Comparison of ENCODE assay signal across 16 mouse cellular contexts in genomic region chr9:41974661-41975060, GRCm38 (mm10).
DNase-seq lines count a peak whose midpoint lies in the region; ATAC-seq lines count a peak whose summit lies in the region.
"Had no signal": no experiment of that assay in that cellular context is flagged by ENCODE, and none has a peak within 500 bp of the region (broad histone marks: within the 10 kb centered on the region; RNA-seq: fewer than 3 reads in every experiment).

No protein-coding gene starts in this region.

- 75% methylated on average over 3 of the region's 3 CpGs for WGBS in forebrain, embryonic 13.5 days
- 87% methylated on average over 3 of the region's 3 CpGs for WGBS in forebrain, embryonic 10.5 days
- WGBS in midbrain, embryonic 15.5 days = 46% methylated on average over 3 of the region's 3 CpGs
- WGBS in midbrain, embryonic 14.5 days = 64% methylated on average over 3 of the region's 3 CpGs
- WGBS in hindbrain, embryonic 16.5 days = 60% methylated on average over 3 of the region's 3 CpGs
- 72% methylated on average over 3 of the region's 3 CpGs for WGBS in liver, embryonic 11.5 days

- H3K4me3 ChIP-seq in forebrain, embryonic 13.5 days = no peak overlapping the region
- H3K4me3 ChIP-seq in forebrain, embryonic 10.5 days = no peak overlapping the region
- H3K4me3 ChIP-seq in midbrain, embryonic 15.5 days = no peak overlapping the region
- H3K4me3 ChIP-seq in midbrain, embryonic 14.5 days (replicated peaks; ENCODE audit: low read depth, low read length) = no peak overlapping the region
- H3K4me3 ChIP-seq in hindbrain, embryonic 16.5 days (ENCODE audit: low read length) = no peak overlapping the region
- no peak overlapping the region for H3K4me3 ChIP-seq in liver, embryonic 11.5 days (ENCODE audit: low read depth, low read length)
- H3K4me3 ChIP-seq: embryonic facial prominence, embryonic 12.5 days; heart, embryonic 13.5 days; limb, embryonic 15.5 days had no signal

- ATAC-seq in forebrain, embryonic 13.5 days = peak; percentile 36
- peak; percentile 48; the same call in 1 of the 2 replicates for ATAC-seq in midbrain, embryonic 15.5 days (replicated peaks)
- no peak for ATAC-seq in midbrain, embryonic 14.5 days (ENCODE audit: low FRiP score, low TSS enrichment)
- ATAC-seq in hindbrain, embryonic 16.5 days = peak; percentile 40; the same call in 1 of the 2 replicates
- ATAC-seq in liver, embryonic 11.5 days (replicated peaks; ENCODE audit: low FRiP score) = no peak
- ATAC-seq: CD4-positive, CD25-positive, alpha-beta regulatory T cell, adult 4 months; intestine, postnatal 0 days; liver, postnatal 0 days had no signal

- H3K9ac ChIP-seq in forebrain, embryonic 13.5 days = no peak overlapping the region
- H3K9ac ChIP-seq in midbrain, embryonic 15.5 days = no peak overlapping the region
- H3K9ac ChIP-seq in midbrain, embryonic 14.5 days (replicated peaks; ENCODE audit: low read length) = no peak overlapping the region
- H3K9ac ChIP-seq in hindbrain, embryonic 16.5 days (ENCODE audit: low read depth, low read length) = no peak overlapping the region
- H3K9ac ChIP-seq in liver, embryonic 11.5 days (ENCODE audit: low read depth, low read length) = no peak overlapping the region
- H3K9ac ChIP-seq: embryonic facial prominence, embryonic 12.5 days; heart, embryonic 13.5 days; limb, embryonic 15.5 days; liver, postnatal 0 days had no signal

- no peaks in the 10 kb centered on the region for H3K9me3 ChIP-seq in forebrain, embryonic 13.5 days (replicated peaks)
- peaks cover 7% of the 10 kb centered on the region for H3K9me3 ChIP-seq in forebrain, embryonic 10.5 days
- H3K9me3 ChIP-seq in midbrain, embryonic 15.5 days = no peaks in the 10 kb centered on the region
- no peaks in the 10 kb centered on the region for H3K9me3 ChIP-seq in midbrain, embryonic 14.5 days (ENCODE audit: control insufficient read depth, low read length)
- H3K9me3 ChIP-seq in hindbrain, embryonic 16.5 days (ENCODE audit: control insufficient read depth, low read length) = no peaks in the 10 kb centered on the region
- no peaks in the 10 kb centered on the region for H3K9me3 ChIP-seq in liver, embryonic 11.5 days (ENCODE audit: control insufficient read depth, low read length)
- H3K9me3 ChIP-seq: embryonic facial prominence, embryonic 12.5 days; heart, embryonic 13.5 days; limb, embryonic 15.5 days had no signal

- H3K36me3 ChIP-seq in forebrain, embryonic 13.5 days (ENCODE audit: poor library complexity, severe bottlenecking) = peaks cover 50% of the 10 kb centered on the region
- peaks cover 12% of the 10 kb centered on the region for H3K36me3 ChIP-seq in forebrain, embryonic 10.5 days (replicated peaks)
- H3K36me3 ChIP-seq in midbrain, embryonic 15.5 days (replicated peaks) = no peaks in the 10 kb centered on the region
- H3K36me3 ChIP-seq in midbrain, embryonic 14.5 days (ENCODE audit: control insufficient read depth, insufficient read depth, low read length) = peaks cover 15% of the 10 kb centered on the region
- H3K36me3 ChIP-seq in hindbrain, embryonic 16.5 days (ENCODE audit: control insufficient read depth, insufficient read depth, low read length) = peaks cover 5% of the 10 kb centered on the region; the same call in 1 of the 2 replicates
- no peaks in the 10 kb centered on the region for H3K36me3 ChIP-seq in liver, embryonic 11.5 days (ENCODE audit: control insufficient read depth, insufficient read depth, low read length)
- H3K36me3 ChIP-seq: G1E; heart, embryonic 13.5 days had no signal

- H3K4me1 ChIP-seq in forebrain, embryonic 13.5 days = peaks cover 16% of the 10 kb centered on the region
- H3K4me1 ChIP-seq in forebrain, embryonic 10.5 days = 0 out of 2 replicates have a peak, but pooled peaks cover 14% of the 10 kb centered on the region
- peaks cover 10% of the 10 kb centered on the region; the same call in 1 of the 2 replicates for H3K4me1 ChIP-seq in midbrain, embryonic 15.5 days
- no peaks in the 10 kb centered on the region for H3K4me1 ChIP-seq in midbrain, embryonic 14.5 days (ENCODE audit: control insufficient read depth, insufficient read depth, low read length)
- H3K4me1 ChIP-seq in hindbrain, embryonic 16.5 days (ENCODE audit: control insufficient read depth, insufficient read depth, low read depth, low read length) = peaks cover 6% of the 10 kb centered on the region
- H3K4me1 ChIP-seq in liver, embryonic 11.5 days (replicated peaks; ENCODE audit: control insufficient read depth, insufficient read depth, low read length) = no peaks in the 10 kb centered on the region
- H3K4me1 ChIP-seq: embryonic facial prominence, embryonic 12.5 days; limb, embryonic 15.5 days had no signal

- H3K4me2 ChIP-seq in forebrain, embryonic 13.5 days = no peak overlapping the region
- no peak overlapping the region for H3K4me2 ChIP-seq in midbrain, embryonic 15.5 days
- H3K4me2 ChIP-seq in midbrain, embryonic 14.5 days (ENCODE audit: low read length) = no peak overlapping the region
- no peak overlapping the region for H3K4me2 ChIP-seq in hindbrain, embryonic 16.5 days (ENCODE audit: low read length)
- no peak overlapping the region for H3K4me2 ChIP-seq in liver, embryonic 11.5 days
- H3K4me2 ChIP-seq: embryonic facial prominence, embryonic 12.5 days; heart, embryonic 13.5 days; limb, embryonic 15.5 days had no signal

- no peak for DNase-seq in forebrain, embryonic 10.5 days (ENCODE audit: extremely low spot score, low spot score)
- DNase-seq in midbrain, embryonic 14.5 days = no peak
- DNase-seq in cerebellum, adult 9-11 months = peak; percentile 59
- DNase-seq in adrenal gland, adult 18-20 months (ENCODE audit: low spot score in 2 of 2) = no peak
- no peak for DNase-seq in liver, embryonic 11.5 days (ENCODE audit: low spot score)
- DNase-seq: thymus, adult 18-20 months had no signal

- no peak overlapping the region for H3K27ac ChIP-seq in forebrain, embryonic 13.5 days
- no peak overlapping the region; the same call in 1 of the 2 replicates for H3K27ac ChIP-seq in forebrain, embryonic 10.5 days
- peak overlapping the region; percentile 4; the same call in 1 of the 2 replicates for H3K27ac ChIP-seq in midbrain, embryonic 15.5 days
- no peak overlapping the region for H3K27ac ChIP-seq in midbrain, embryonic 14.5 days (replicated peaks; ENCODE audit: low read depth, low read length)
- no peak overlapping the region for H3K27ac ChIP-seq in hindbrain, embryonic 16.5 days (ENCODE audit: low read depth, low read length)
- no peak overlapping the region for H3K27ac ChIP-seq in liver, embryonic 11.5 days (ENCODE audit: low read depth, low read length)
- H3K27ac ChIP-seq: embryonic facial prominence, embryonic 12.5 days; heart, embryonic 13.5 days; limb, embryonic 15.5 days had no signal

- H3K27me3 ChIP-seq in forebrain, embryonic 13.5 days = no peaks in the 10 kb centered on the region
- H3K27me3 ChIP-seq in forebrain, embryonic 10.5 days (ENCODE audit: poor library complexity, severe bottlenecking) = no peaks in the 10 kb centered on the region; the same call in 1 of the 2 replicates
- H3K27me3 ChIP-seq in midbrain, embryonic 15.5 days (replicated peaks) = no peaks in the 10 kb centered on the region
- H3K27me3 ChIP-seq in midbrain, embryonic 14.5 days (ENCODE audit: control insufficient read depth, insufficient read depth, low read length) = no peaks in the 10 kb centered on the region
- H3K27me3 ChIP-seq in hindbrain, embryonic 16.5 days (replicated peaks; ENCODE audit: control insufficient read depth, insufficient read depth, low read length) = no peaks in the 10 kb centered on the region
- no peaks in the 10 kb centered on the region for H3K27me3 ChIP-seq in liver, embryonic 11.5 days (replicated peaks; ENCODE audit: control insufficient read depth, insufficient read depth, low read length)
- H3K27me3 ChIP-seq: embryonic facial prominence, embryonic 12.5 days; heart, embryonic 13.5 days; limb, embryonic 15.5 days had no signal

Comparison
In these comparisons a context has a peak if more than half of its experiments do, and no peak if none do; other contexts are left out.
1. ATAC-seq: peak in forebrain, embryonic 13.5 days (single experiment), midbrain, embryonic 15.5 days (single experiment) and hindbrain, embryonic 16.5 days (single experiment); none in midbrain, embryonic 14.5 days (single experiment) and liver, embryonic 11.5 days (single experiment).